Mouse (Mus musculus): ENCODE data around the gene Col1a1. TPM values are rescaled to one million over a fixed set of nuclear protein-coding genes. Genes with fewer than 3 reads are reported as not detected.

Gene Col1a1
- polyA plus RNA-seq, 1 experiment from 2014 or later: 353 TPM

GRCm38 (mm10) chr11:94939280-94939679, 3.3 kb downstream of the Col1a1 start:
- no peak for ATAC-seq (replicated peaks; ENCODE audit: low FRiP score, low read depth)

GRCm38 (mm10) chr11:94941121-94941520, 5.1 kb downstream of the Col1a1 start:
- 39% methylated on average over 9 of the region's 9 CpGs for WGBS
- Histone ChIP-seq H3K27ac (no peak overlapping the region), H3K36me3 (ENCODE audit: insufficient read depth, low read length) (0 out of 2 replicates have a peak, but pooled peaks cover 5% of the 10 kb centered on the region), H3K4me3 (replicated peaks; ENCODE audit: low read depth, low read length) (no peak overlapping the region), H3K27me3 (ENCODE audit: insufficient read depth, low read length) (no peaks in the 10 kb centered on the region), H3K9ac (ENCODE audit: low read depth, low read length) (no peak overlapping the region), H3K4me2 (ENCODE audit: low read length) (no peak overlapping the region), H3K4me1 (replicated peaks; ENCODE audit: insufficient read depth, low read length) (peaks cover 11% of the 10 kb centered on the region; the same call in 1 of the 2 replicates), H3K9me3 (replicated peaks; ENCODE audit: low read length) (no peaks in the 10 kb centered on the region)
- no peak for TF ChIP-seq CTCF (IDR thresholded peaks at IDR 0.05; ENCODE audit: low read depth)
- no peak for DNase-seq (ENCODE audit: low spot score)
- ATAC-seq (replicated peaks; ENCODE audit: low FRiP score, low read depth): no peak

More at GRCm38 (mm10) chr11:94939280-94939679, 3.3 kb downstream of the Col1a1 start:
- H3K4me1 ChIP-seq (replicated peaks; ENCODE audit: insufficient read depth, low read length): peaks cover 11% of the 10 kb centered on the region; the same call in 1 of the 2 replicates
- TF ChIP-seq CTCF (IDR thresholded peaks at IDR 0.05; ENCODE audit: low read depth): peak; percentile 92
- WGBS: 18% methylated on average over 4 of the region's 4 CpGs
- no peak overlapping the region for H3K9ac ChIP-seq (ENCODE audit: low read depth, low read length)
- H3K4me2 ChIP-seq (ENCODE audit: low read length): 0 out of 2 replicates have a peak overlapping the region, but pooled peaks have one; percentile 77
- H3K27ac ChIP-seq: no peak overlapping the region
- no peak overlapping the region for H3K4me3 ChIP-seq (replicated peaks; ENCODE audit: low read depth, low read length)
- 0 out of 2 replicates have a peak, but pooled peaks cover 5% of the 10 kb centered on the region for H3K36me3 ChIP-seq (ENCODE audit: insufficient read depth, low read length)
- DNase-seq (ENCODE audit: low spot score): peak; percentile 86
- no peaks in the 10 kb centered on the region for H3K9me3 ChIP-seq (replicated peaks; ENCODE audit: low read length)
- 0 out of 2 replicates have a peak, but pooled peaks cover 6% of the 10 kb centered on the region for H3K27me3 ChIP-seq (ENCODE audit: insufficient read depth, low read length)

GRCm38 (mm10) chr11:94941776-94942175, 5.8 kb downstream of the Col1a1 start:
- Histone ChIP-seq H3K4me2 (ENCODE audit: low read length) (no peak overlapping the region), H3K27ac (no peak overlapping the region), H3K9ac (ENCODE audit: low read depth, low read length) (no peak overlapping the region), H3K4me1 (replicated peaks; ENCODE audit: insufficient read depth, low read length) (peaks cover 11% of the 10 kb centered on the region; the same call in 1 of the 2 replicates), H3K9me3 (replicated peaks; ENCODE audit: low read length) (no peaks in the 10 kb centered on the region), H3K4me3 (replicated peaks; ENCODE audit: low read depth, low read length) (no peak overlapping the region), H3K27me3 (ENCODE audit: insufficient read depth, low read length) (no peaks in the 10 kb centered on the region), H3K36me3 (ENCODE audit: insufficient read depth, low read length) (0 out of 2 replicates have a peak, but pooled peaks cover 5% of the 10 kb centered on the region)
- ATAC-seq (replicated peaks; ENCODE audit: low FRiP score, low read depth): no peak
- no peak for TF ChIP-seq CTCF (IDR thresholded peaks at IDR 0.05; ENCODE audit: low read depth)
- 82% methylated on average over 8 of the region's 8 CpGs for WGBS
- no peak for DNase-seq (ENCODE audit: low spot score)

GRCm38 (mm10) chr11:94942282-94943023, 6.4 kb downstream of the Col1a1 start:
- Histone ChIP-seq H3K9me3 (replicated peaks; ENCODE audit: low read length) (no peaks in the 10 kb centered on the region), H3K4me1 (replicated peaks; ENCODE audit: insufficient read depth, low read length) (peaks cover 7% of the 10 kb centered on the region; the same call in 1 of the 2 replicates), H3K9ac (ENCODE audit: low read depth, low read length) (no peak overlapping the region), H3K27ac (0 out of 2 replicates have a peak overlapping the region, but pooled peaks have one; percentile 3), H3K36me3 (ENCODE audit: insufficient read depth, low read length) (0 out of 2 replicates have a peak, but pooled peaks cover 5% of the 10 kb centered on the region), H3K4me3 (replicated peaks; ENCODE audit: low read depth, low read length) (no peak overlapping the region), H3K4me2 (ENCODE audit: low read length) (no peak overlapping the region), H3K27me3 (ENCODE audit: insufficient read depth, low read length) (no peaks in the 10 kb centered on the region)
- TF ChIP-seq CTCF (IDR thresholded peaks at IDR 0.05; ENCODE audit: low read depth): peak; percentile 59
- DNase-seq (ENCODE audit: low spot score) (peak; percentile 38), ATAC-seq (replicated peaks; ENCODE audit: low FRiP score, low read depth) (no peak)
- WGBS: 48% methylated on average over 13 of the region's 13 CpGs

GRCm38 (mm10) chr11:94943054-94943453, 7.0 kb downstream of the Col1a1 start:
- TF ChIP-seq CTCF (IDR thresholded peaks at IDR 0.05; ENCODE audit: low read depth): no peak
- H3K9ac ChIP-seq (ENCODE audit: low read depth, low read length): no peak overlapping the region
- ATAC-seq (replicated peaks; ENCODE audit: low FRiP score, low read depth) (no peak), DNase-seq (ENCODE audit: low spot score) (no peak)
- 0 out of 2 replicates have a peak, but pooled peaks cover 5% of the 10 kb centered on the region for H3K36me3 ChIP-seq (ENCODE audit: insufficient read depth, low read length)
- H3K27ac ChIP-seq: no peak overlapping the region
- H3K4me3 ChIP-seq (replicated peaks; ENCODE audit: low read depth, low read length): no peak overlapping the region
- no peak overlapping the region for H3K4me2 ChIP-seq (ENCODE audit: low read length)
- 0 out of 2 replicates have a peak, but pooled peaks cover 4% of the 10 kb centered on the region for H3K4me1 ChIP-seq (replicated peaks; ENCODE audit: insufficient read depth, low read length)
- H3K9me3 ChIP-seq (replicated peaks; ENCODE audit: low read length): no peaks in the 10 kb centered on the region
- no peaks in the 10 kb centered on the region for H3K27me3 ChIP-seq (ENCODE audit: insufficient read depth, low read length)
- 78% methylated on average over 15 of the region's 15 CpGs for WGBS

- Histone ChIP-seq H3K4me1 (replicated peaks; ENCODE audit: insufficient read depth, low read length) (no peaks in the 10 kb centered on the region), H3K4me3 (replicated peaks; ENCODE audit: low read depth, low read length) (no peak overlapping the region), H3K36me3 (ENCODE audit: insufficient read depth, low read length) (0 out of 2 replicates have a peak, but pooled peaks cover 5% of the 10 kb centered on the region), H3K9me3 (replicated peaks; ENCODE audit: low read length) (no peaks in the 10 kb centered on the region), H3K4me2 (ENCODE audit: low read length) (no peak overlapping the region), H3K27ac (no peak overlapping the region), H3K9ac (ENCODE audit: low read depth, low read length) (no peak overlapping the region), H3K27me3 (ENCODE audit: insufficient read depth, low read length) (no peaks in the 10 kb centered on the region)
- DNase-seq (ENCODE audit: low spot score): no peak
- WGBS: 21% methylated on average over 8 of the region's 8 CpGs
- no peak for ATAC-seq (replicated peaks; ENCODE audit: low FRiP score, low read depth)
- TF ChIP-seq CTCF (IDR thresholded peaks at IDR 0.05; ENCODE audit: low read depth): peak; percentile 13; the same call in 1 of the 2 replicates
Observed at GRCm38 (mm10) chr11:94944295-94944694, 8.3 kb downstream of the Col1a1 start.
